ENCODE assay signal across 16 mouse cellular contexts in the genomic region with DNA sequence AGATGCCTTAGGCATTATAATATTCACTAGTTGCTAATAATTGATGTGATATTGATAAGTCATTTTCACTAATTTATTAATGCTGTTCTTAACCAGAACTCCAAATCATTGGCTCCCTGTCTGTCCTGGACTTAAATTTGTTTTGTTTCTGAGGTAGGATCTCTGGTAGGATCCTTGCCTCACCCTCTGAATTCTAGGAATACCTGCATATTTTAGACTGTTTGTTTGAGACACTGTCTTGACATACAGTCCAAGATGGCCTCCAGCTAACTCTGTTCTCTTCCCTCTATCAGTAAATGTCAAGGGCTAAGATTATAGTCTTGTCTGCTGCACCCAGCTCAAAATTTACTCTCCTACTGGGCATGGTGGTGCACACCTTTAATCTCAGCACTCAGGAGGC. TPM values are rescaled to one million over a fixed set of nuclear protein-coding genes. Genes with fewer than 3 reads are reported as not detected.
DNase-seq lines count a peak whose midpoint lies in the region; ATAC-seq and TF ChIP-seq lines count a peak whose summit lies in the region.
"Had no signal": no experiment of that assay in that cellular context is flagged by ENCODE, and none has a peak within 500 bp of the region (broad histone marks: within the 10 kb centered on the region; RNA-seq: fewer than 3 reads in every experiment).

No protein-coding gene starts in this region.

- no peak overlapping the region for H3K27ac ChIP-seq in limb, embryonic 12.5 days
- no peak overlapping the region for H3K27ac ChIP-seq in limb, embryonic 10.5 days
- H3K27ac ChIP-seq in cortical plate, adult 2 months (ENCODE audit: insufficient read depth, low read length) = no peak overlapping the region
- no peak overlapping the region for H3K27ac ChIP-seq in hindbrain, embryonic 14.5 days
- H3K27ac ChIP-seq in midbrain, embryonic 15.5 days = no peak overlapping the region
- H3K27ac ChIP-seq: left cerebral cortex, adult 2 months had no signal

- no peaks in the 10 kb centered on the region for H3K27me3 ChIP-seq in limb, embryonic 12.5 days
- no peaks in the 10 kb centered on the region for H3K27me3 ChIP-seq in limb, embryonic 10.5 days (ENCODE audit: low read depth, poor library complexity, severe bottlenecking)
- H3K27me3 ChIP-seq in hindbrain, embryonic 14.5 days (ENCODE audit: control insufficient read depth, insufficient read depth, low read length) = no peaks in the 10 kb centered on the region
- H3K27me3 ChIP-seq in midbrain, embryonic 15.5 days (replicated peaks) = no peaks in the 10 kb centered on the region

- no peak for TF ChIP-seq POLR2A in cortical plate, adult 2 months (IDR thresholded peaks at IDR 0.05; ENCODE audit: extremely low read depth, insufficient read depth, low read length)

- DNase-seq in limb, embryonic 10.5 days (ENCODE audit: low spot score) = no peak
- no peak for DNase-seq in hindbrain, embryonic 14.5 days (ENCODE audit: low spot score)
- DNase-seq in thymus, postnatal 25 days = no peak
- no peak for DNase-seq in thymus, postnatal 36 days
- no peak for DNase-seq in ovary, postnatal 36 days (ENCODE audit: low spot score)
- DNase-seq: cerebellum, adult 8-10 months; lung, adult 2 months had no signal

- no peaks in the 10 kb centered on the region for H3K9me3 ChIP-seq in limb, embryonic 12.5 days
- H3K9me3 ChIP-seq in limb, embryonic 10.5 days (replicated peaks) = no peaks in the 10 kb centered on the region
- H3K9me3 ChIP-seq in hindbrain, embryonic 14.5 days (ENCODE audit: control insufficient read depth, low read length) = no peaks in the 10 kb centered on the region
- no peaks in the 10 kb centered on the region for H3K9me3 ChIP-seq in midbrain, embryonic 15.5 days
- H3K9me3 ChIP-seq: G1E had no signal

- H3K9ac ChIP-seq in limb, embryonic 12.5 days (replicated peaks) = no peak overlapping the region
- no peak overlapping the region for H3K9ac ChIP-seq in hindbrain, embryonic 14.5 days
- no peak overlapping the region for H3K9ac ChIP-seq in midbrain, embryonic 15.5 days

- H3K4me2 ChIP-seq in limb, embryonic 12.5 days = peak overlapping the region; percentile 75; the same call in 1 of the 2 replicates
- H3K4me2 ChIP-seq in hindbrain, embryonic 14.5 days (replicated peaks) = peak overlapping the region; percentile 75; the same call in 1 of the 2 replicates
- H3K4me2 ChIP-seq in midbrain, embryonic 15.5 days = 0 out of 2 replicates have a peak overlapping the region, but pooled peaks have one; percentile 62

- H3K4me1 ChIP-seq in limb, embryonic 12.5 days (replicated peaks) = peaks cover 46% of the 10 kb centered on the region
- H3K4me1 ChIP-seq in limb, embryonic 10.5 days = peaks cover 40% of the 10 kb centered on the region
- peaks cover 7% of the 10 kb centered on the region for H3K4me1 ChIP-seq in cortical plate, adult 2 months (ENCODE audit: control insufficient read depth, insufficient read depth, low read length)
- H3K4me1 ChIP-seq in hindbrain, embryonic 14.5 days (replicated peaks; ENCODE audit: control insufficient read depth, insufficient read depth, low read length) = peaks cover 37% of the 10 kb centered on the region
- H3K4me1 ChIP-seq in midbrain, embryonic 15.5 days = peaks cover 45% of the 10 kb centered on the region

- H3K4me3 ChIP-seq in limb, embryonic 12.5 days (replicated peaks) = no peak overlapping the region
- no peak overlapping the region for H3K4me3 ChIP-seq in limb, embryonic 10.5 days
- peak overlapping the region; percentile 1; the same call in 1 of the 2 replicates for H3K4me3 ChIP-seq in cortical plate, adult 2 months (ENCODE audit: insufficient read depth, low read length)
- peak overlapping the region; percentile 100; the same call in 1 of the 2 replicates for H3K4me3 ChIP-seq in hindbrain, embryonic 14.5 days (replicated peaks; ENCODE audit: low read length)
- no peak overlapping the region for H3K4me3 ChIP-seq in midbrain, embryonic 15.5 days

- peaks cover 4% of the 10 kb centered on the region; the same call in 1 of the 2 replicates for H3K36me3 ChIP-seq in limb, embryonic 12.5 days
- peaks cover 8% of the 10 kb centered on the region for H3K36me3 ChIP-seq in limb, embryonic 10.5 days
- H3K36me3 ChIP-seq in hindbrain, embryonic 14.5 days (replicated peaks; ENCODE audit: control insufficient read depth, insufficient read depth) = 0 out of 2 replicates have a peak, but pooled peaks cover 5% of the 10 kb centered on the region
- H3K36me3 ChIP-seq in midbrain, embryonic 15.5 days (replicated peaks) = no peaks in the 10 kb centered on the region

- no peak for ATAC-seq in limb, embryonic 12.5 days (ENCODE audit: insufficient number of reproducible peaks, insufficient read depth, low FRiP score, low TSS enrichment, low read depth)
- no peak for ATAC-seq in hindbrain, embryonic 14.5 days (ENCODE audit: low FRiP score)
- no peak for ATAC-seq in midbrain, embryonic 15.5 days (replicated peaks)
- ATAC-seq: activated CD4-positive, CD25-positive, alpha-beta regulatory T cell, adult 4 months had no signal

- TF ChIP-seq CTCF in cortical plate, adult 2 months (IDR thresholded peaks at IDR 0.05; ENCODE audit: extremely low read depth, insufficient read depth, low read length) = no peak

RNA-seq across cellular contexts. Expression of gene Tceanc2, which starts 1.8 kb away (rescaled TPM):
- 18.6 and 24.7 TPM in 2 replicates for polyA plus RNA-seq in limb, embryonic 12.5 days (2016; fragmentation: Nextera tagmentation; extraction: Ambion mirVana)
- 22.9 and 30.2 TPM in 2 replicates for polyA plus RNA-seq in limb, embryonic 10.5 days (2016; fragmentation: Nextera tagmentation; extraction: Ambion mirVana)
- 8.1 and 8.9 TPM in 2 replicates for polyA plus RNA-seq in cortical plate, adult 2 months (2012; rRNA removed)
- polyA plus RNA-seq in hindbrain, embryonic 14.5 days (2014; fragmentation: Nextera tagmentation; extraction: Ambion mirVana) = 22.7 and 22.9 TPM in 2 replicates
- polyA plus RNA-seq in midbrain, embryonic 15.5 days (2015; fragmentation: Nextera tagmentation; extraction: Ambion mirVana) = 17.2 and 24.3 TPM in 2 replicates

RNA-seq across cellular contexts. Expression of gene Tmem59, which starts 2.5 kb away (rescaled TPM):
- polyA plus RNA-seq in limb, embryonic 12.5 days (2016; fragmentation: Nextera tagmentation; extraction: Ambion mirVana) = 336 and 348 TPM in 2 replicates
- polyA plus RNA-seq in limb, embryonic 10.5 days (2016; fragmentation: Nextera tagmentation; extraction: Ambion mirVana) = 259 and 274 TPM in 2 replicates
- 215 and 224 TPM in 2 replicates for polyA plus RNA-seq in cortical plate, adult 2 months (2012; rRNA removed)
- polyA plus RNA-seq in hindbrain, embryonic 14.5 days (2014; fragmentation: Nextera tagmentation; extraction: Ambion mirVana) = 391 and 398 TPM in 2 replicates
- 346 TPM in 2 replicates for polyA plus RNA-seq in midbrain, embryonic 15.5 days (2015; fragmentation: Nextera tagmentation; extraction: Ambion mirVana)

RNA-seq across cellular contexts. Expression of gene Ldlrad1, which starts 28.2 kb away (rescaled TPM):
- polyA plus RNA-seq in limb, embryonic 12.5 days (2016; fragmentation: Nextera tagmentation; extraction: Ambion mirVana) = not detected in 2 replicates
- polyA plus RNA-seq in limb, embryonic 10.5 days (2016; fragmentation: Nextera tagmentation; extraction: Ambion mirVana) = not detected in 2 replicates
- polyA plus RNA-seq in cortical plate, adult 2 months (2012; rRNA removed) = not detected in 2 replicates
- not detected in 2 replicates for polyA plus RNA-seq in hindbrain, embryonic 14.5 days (2014; fragmentation: Nextera tagmentation; extraction: Ambion mirVana)
- not detected in 2 replicates for polyA plus RNA-seq in midbrain, embryonic 15.5 days (2015; fragmentation: Nextera tagmentation; extraction: Ambion mirVana)
- polyA plus RNA-seq: embryonic facial prominence, embryonic 11.5 days; G1E; heart, embryonic 11.5 days; intestine, embryonic 14.5 days had no signal

Comparison
In these comparisons a context has a peak if more than half of its experiments do, and no peak if none do; other contexts are left out.
1. H3K4me3 ChIP-seq: peak in cortical plate, adult 2 months (single experiment) and hindbrain, embryonic 14.5 days (single experiment); none in limb, embryonic 12.5 days (single experiment), limb, embryonic 10.5 days (single experiment) and midbrain, embryonic 15.5 days (single experiment).
2. Peak in every context shown above with its lines, with median percentiles within 50 percentile points of each other: H3K4me2 ChIP-seq.